Mouse (Mus musculus): ENCODE results near the gene Itga5. TPM values are rescaled to one million over a fixed set of nuclear protein-coding genes. Genes with fewer than 3 reads are reported as not detected.

Itga5 gene
- polyA plus RNA-seq, 1 experiment = 34.3 TPM

DNA sequence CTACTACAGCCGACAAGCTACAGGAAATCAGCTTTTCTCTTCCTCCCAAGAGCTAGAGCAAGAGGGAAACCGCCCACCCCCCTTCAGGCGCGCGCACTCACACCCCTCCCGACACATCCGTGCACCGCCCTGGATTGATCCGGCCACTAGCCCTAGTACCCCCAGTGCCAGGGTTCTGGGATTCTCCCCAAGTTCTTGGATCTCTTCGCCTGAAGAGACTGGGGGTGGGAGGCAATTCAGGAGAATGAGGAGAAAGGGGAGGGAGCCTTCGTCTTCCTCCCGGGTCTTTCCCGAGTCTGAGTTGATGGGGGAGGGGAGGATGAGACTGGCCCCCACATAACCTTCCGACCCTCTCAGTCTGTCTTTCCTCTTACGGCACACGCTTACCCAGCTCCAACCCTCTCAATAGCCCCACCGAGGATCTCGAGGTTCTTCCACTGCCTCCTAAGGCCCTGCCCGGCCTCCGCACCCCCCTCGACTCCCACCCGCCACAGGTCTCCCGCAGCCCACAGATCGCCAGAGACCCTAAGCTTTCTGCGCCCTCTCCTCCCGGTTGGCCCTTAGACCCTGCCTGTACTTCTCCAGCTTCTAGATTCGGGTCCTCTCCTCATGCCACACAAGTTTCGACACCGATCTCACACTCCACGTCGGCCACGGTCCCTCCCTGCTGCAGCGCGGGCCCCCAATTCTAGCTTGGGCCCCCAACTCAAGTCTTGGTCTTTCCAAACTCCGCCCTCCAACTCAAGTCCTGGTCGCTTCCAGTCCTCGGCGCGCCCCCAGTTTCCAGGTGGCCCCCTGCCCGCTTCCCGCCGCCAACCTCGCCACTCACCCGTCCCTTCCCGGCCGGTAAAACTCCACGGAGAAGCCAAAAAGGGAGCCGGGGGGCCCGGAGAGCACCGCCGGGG, 840 bp downstream of the Itga5 start:
- TF ChIP-seq CTCF (IDR thresholded peaks at IDR 0.05; ENCODE audit: insufficient read depth, low read length) (no peak), POLR2A (IDR thresholded peaks at IDR 0.05; ENCODE audit: borderline replicate concordance, extremely low read depth, low read depth, low read length) (0 out of 2 replicates have a peak, but pooled peaks have one; percentile 9)
- 1% methylated on average over 51 of the region's 51 CpGs for WGBS
- peak; percentile 48 for DNase-seq
- H3K4me3 ChIP-seq (replicated peaks; ENCODE audit: extremely low read depth, low read depth, low read length) = peak overlapping the region; percentile 87
- peaks cover 13% of the 10 kb centered on the region for H3K4me1 ChIP-seq (ENCODE audit: control insufficient read depth, insufficient read depth, low read length)

- H3K4me1 ChIP-seq (ENCODE audit: control insufficient read depth, insufficient read depth, low read length) = peaks cover 13% of the 10 kb centered on the region
- DNase-seq = no peak
- H3K4me3 ChIP-seq (replicated peaks; ENCODE audit: extremely low read depth, low read depth, low read length) = peak overlapping the region; percentile 6
- 33% methylated on average over 4 of the region's 4 CpGs for WGBS
- TF ChIP-seq CTCF (IDR thresholded peaks at IDR 0.05; ENCODE audit: insufficient read depth, low read length) = no peak
Observed at GRCm38 (mm10) chr15:103364761-103365160, 1.8 kb downstream of the Itga5 start.

GRCm38 (mm10) chr15:103363809-103364208, 2.8 kb downstream of the Itga5 start:
- H3K4me3 ChIP-seq (replicated peaks; ENCODE audit: extremely low read depth, low read depth, low read length) = no peak overlapping the region

DNA sequence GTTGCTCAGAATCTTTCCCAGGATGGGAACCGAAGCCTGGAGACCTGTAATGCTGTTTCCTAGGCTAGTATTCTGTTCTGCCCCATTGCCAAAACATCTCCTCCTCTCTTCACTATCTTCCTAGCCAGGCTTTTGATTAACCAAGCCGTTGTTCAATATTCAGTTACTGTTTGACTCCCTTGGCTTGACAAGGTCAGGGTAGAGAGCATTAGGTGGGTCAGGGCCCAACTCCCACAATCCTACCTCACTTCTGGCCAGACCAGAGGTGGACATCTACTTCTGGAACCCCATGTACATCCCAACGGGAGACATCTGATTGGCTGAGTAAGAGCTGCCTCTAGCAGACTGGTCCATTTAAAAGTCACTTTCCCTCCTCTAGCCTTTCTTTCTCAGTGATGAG, 3.6 kb downstream of the Itga5 start:
- DNase-seq = no peak
- Histone ChIP-seq H3K4me1 (ENCODE audit: control insufficient read depth, insufficient read depth, low read length) (peaks cover 19% of the 10 kb centered on the region), H3K4me3 (replicated peaks; ENCODE audit: extremely low read depth, low read depth, low read length) (no peak overlapping the region)
- WGBS = 73% methylated on average over 3 of the region's 3 CpGs
- TF ChIP-seq CTCF (IDR thresholded peaks at IDR 0.05; ENCODE audit: insufficient read depth, low read length) (no peak), POLR2A (IDR thresholded peaks at IDR 0.05; ENCODE audit: borderline replicate concordance, extremely low read depth, low read depth, low read length) (no peak)

More at GRCm38 (mm10) chr15:103363809-103364208, 2.8 kb downstream of the Itga5 start:
- peaks cover 13% of the 10 kb centered on the region for H3K4me1 ChIP-seq (ENCODE audit: control insufficient read depth, insufficient read depth, low read length)
- TF ChIP-seq POLR2A (IDR thresholded peaks at IDR 0.05; ENCODE audit: borderline replicate concordance, extremely low read depth, low read depth, low read length) (no peak), CTCF (IDR thresholded peaks at IDR 0.05; ENCODE audit: insufficient read depth, low read length) (no peak)
- WGBS = 22% methylated on average over 1 of the region's 1 CpGs
- DNase-seq = no peak

DNA sequence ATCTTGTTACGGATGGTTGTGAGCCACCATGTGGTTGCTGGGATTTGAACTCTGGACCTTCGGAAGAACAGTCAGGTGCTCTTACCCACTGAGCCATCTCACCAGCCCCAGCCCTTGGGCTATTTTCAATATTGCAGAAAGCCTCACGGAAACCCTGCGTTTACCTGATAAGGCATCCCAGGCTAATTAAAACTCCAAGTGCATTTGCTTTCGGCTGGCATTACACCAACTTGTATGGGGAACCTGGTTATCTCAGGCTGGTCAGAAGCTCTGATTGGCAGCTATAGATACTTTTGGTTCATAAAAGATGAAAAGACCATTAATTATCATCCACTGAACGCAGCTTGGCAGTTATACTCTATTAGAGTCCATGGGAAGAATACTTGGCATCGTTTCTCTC, 4.2 kb downstream of the Itga5 start:
- Histone ChIP-seq H3K4me3 (replicated peaks; ENCODE audit: extremely low read depth, low read depth, low read length) (no peak overlapping the region), H3K4me1 (ENCODE audit: control insufficient read depth, insufficient read depth, low read length) (peaks cover 19% of the 10 kb centered on the region)
- no peak for TF ChIP-seq POLR2A (IDR thresholded peaks at IDR 0.05; ENCODE audit: borderline replicate concordance, extremely low read depth, low read depth, low read length)
- TF ChIP-seq CTCF (IDR thresholded peaks at IDR 0.05; ENCODE audit: insufficient read depth, low read length) = no peak
- DNase-seq = no peak
- 76% methylated on average over 7 of the region's 7 CpGs for WGBS

DNA sequence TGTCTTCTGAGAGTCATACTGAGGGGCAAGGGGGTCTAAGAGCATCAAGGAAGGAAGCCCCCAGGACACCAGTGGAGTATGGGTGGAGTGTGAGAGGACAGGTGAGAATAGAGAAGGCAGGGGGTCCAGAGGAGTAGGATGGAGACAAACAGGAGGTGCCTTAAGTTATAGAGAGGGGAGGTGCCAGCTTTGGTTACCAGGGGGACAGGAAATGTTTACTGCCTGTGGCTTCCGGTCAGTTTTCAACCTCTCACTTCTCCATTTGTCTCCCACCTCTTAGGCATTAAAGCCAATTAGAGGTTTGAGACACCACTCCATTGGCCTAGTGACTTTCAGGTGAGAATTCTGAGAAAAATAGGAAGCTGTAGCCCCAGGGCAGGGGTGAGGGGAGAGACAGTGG, 5.3 kb downstream of the Itga5 start:
- Histone ChIP-seq H3K4me1 (ENCODE audit: control insufficient read depth, insufficient read depth, low read length) (peaks cover 15% of the 10 kb centered on the region), H3K4me3 (replicated peaks; ENCODE audit: extremely low read depth, low read depth, low read length) (no peak overlapping the region)
- DNase-seq = no peak
- no peak for TF ChIP-seq CTCF (IDR thresholded peaks at IDR 0.05; ENCODE audit: insufficient read depth, low read length)
- no peak for TF ChIP-seq POLR2A (IDR thresholded peaks at IDR 0.05; ENCODE audit: borderline replicate concordance, extremely low read depth, low read depth, low read length)
- WGBS = 26% methylated on average over 1 of the region's 1 CpGs

GRCm38 (mm10) chr15:103359869-103360602, 6.5 kb downstream of the Itga5 start:
- H3K4me3 ChIP-seq (replicated peaks; ENCODE audit: extremely low read depth, low read depth, low read length) = no peak overlapping the region
- DNase-seq = no peak
- H3K4me1 ChIP-seq (ENCODE audit: control insufficient read depth, insufficient read depth, low read length) = peaks cover 15% of the 10 kb centered on the region
- TF ChIP-seq CTCF (IDR thresholded peaks at IDR 0.05; ENCODE audit: insufficient read depth, low read length) (no peak), POLR2A (IDR thresholded peaks at IDR 0.05; ENCODE audit: borderline replicate concordance, extremely low read depth, low read depth, low read length) (no peak)
- WGBS = 83% methylated on average over 5 of the region's 5 CpGs

- TF ChIP-seq POLR2A (IDR thresholded peaks at IDR 0.05; ENCODE audit: borderline replicate concordance, extremely low read depth, low read depth, low read length) = no peak
- TF ChIP-seq CTCF (IDR thresholded peaks at IDR 0.05; ENCODE audit: insufficient read depth, low read length) = no peak
- 48% methylated on average over 1 of the region's 1 CpGs for WGBS
- H3K4me3 ChIP-seq (replicated peaks; ENCODE audit: extremely low read depth, low read depth, low read length) = no peak overlapping the region
- peaks cover 13% of the 10 kb centered on the region; the same call in 1 of the 2 replicates for H3K4me1 ChIP-seq (ENCODE audit: control insufficient read depth, insufficient read depth, low read length)
- DNase-seq = no peak
Observed at GRCm38 (mm10) chr15:103359122-103359510, 7.4 kb downstream of the Itga5 start.

- 22% methylated on average over 4 of the region's 4 CpGs for whole genome bisulfite sequencing
- peaks cover 13% of the 10 kb centered on the region; the same call in 1 of the 2 replicates for H3K4me1 ChIP-seq (ENCODE audit: control insufficient read depth, insufficient read depth, low read length)
- no peak overlapping the region for H3K4me3 ChIP-seq (replicated peaks; ENCODE audit: extremely low read depth, low read depth, low read length)
- DNase-seq = no peak
- TF ChIP-seq CTCF (IDR thresholded peaks at IDR 0.05; ENCODE audit: insufficient read depth, low read length) (no peak), POLR2A (IDR thresholded peaks at IDR 0.05; ENCODE audit: borderline replicate concordance, extremely low read depth, low read depth, low read length) (no peak)
Observed at GRCm38 (mm10) chr15:103358278-103359121, 8.1 kb downstream of the Itga5 start.

All from lung, adult 2 months (tissue).